In genomic region chr13:93992961-93993360, GRCm38 (mm10) we compare ENCODE assay signal across 22 mouse cellular contexts.
DNase-seq lines count a peak whose midpoint lies in the region; ATAC-seq and TF ChIP-seq lines count a peak whose summit lies in the region.
"Had no signal": no experiment of that assay in that cellular context is flagged by ENCODE, and none has a peak within 500 bp of the region (broad histone marks: within the 10 kb centered on the region; RNA-seq: fewer than 3 reads in every experiment).

No protein-coding gene starts in this region.

- H3K4me2 ChIP-seq in intestine, postnatal 0 days (replicated peaks; ENCODE audit: low read depth): no peak overlapping the region
- H3K4me2 ChIP-seq in intestine, embryonic 15.5 days (replicated peaks): no peak overlapping the region
- H3K4me2 ChIP-seq in heart, embryonic 12.5 days: no peak overlapping the region
- no peak overlapping the region for H3K4me2 ChIP-seq in kidney, embryonic 14.5 days (replicated peaks; ENCODE audit: low read depth, low read length)
- H3K4me2 ChIP-seq: embryonic facial prominence, embryonic 15.5 days; forebrain, embryonic 15.5 days; hindbrain, embryonic 13.5 days; liver, embryonic 12.5 days; neural tube, embryonic 15.5 days; stomach, embryonic 15.5 days had no signal

- no peaks in the 10 kb centered on the region for H3K4me1 ChIP-seq in intestine, postnatal 0 days (replicated peaks; ENCODE audit: control insufficient read depth, insufficient read depth, low read length)
- H3K4me1 ChIP-seq in intestine, embryonic 15.5 days (replicated peaks): 0 out of 2 replicates have a peak, but pooled peaks cover 3% of the 10 kb centered on the region
- no peaks in the 10 kb centered on the region; the same call in 1 of the 2 replicates for H3K4me1 ChIP-seq in embryonic fibroblast, embryonic 13.5 days (ENCODE audit: control insufficient read depth, insufficient read depth, low read length)
- H3K4me1 ChIP-seq in heart, embryonic 12.5 days (replicated peaks): peaks cover 33% of the 10 kb centered on the region
- no peaks in the 10 kb centered on the region for H3K4me1 ChIP-seq in kidney, embryonic 14.5 days (ENCODE audit: control insufficient read depth, insufficient read depth, low read length)
- H3K4me1 ChIP-seq: embryonic facial prominence, embryonic 15.5 days; forebrain, embryonic 15.5 days; stomach, embryonic 15.5 days had no signal

- H3K4me3 ChIP-seq in intestine, postnatal 0 days (ENCODE audit: low read depth, low read length): no peak overlapping the region
- no peak overlapping the region for H3K4me3 ChIP-seq in intestine, embryonic 15.5 days (replicated peaks)
- H3K4me3 ChIP-seq in embryonic fibroblast, embryonic 13.5 days (ENCODE audit: insufficient read depth, low read length): no peak overlapping the region
- H3K4me3 ChIP-seq in heart, embryonic 12.5 days: no peak overlapping the region
- no peak overlapping the region for H3K4me3 ChIP-seq in kidney, embryonic 14.5 days (ENCODE audit: low read length)
- H3K4me3 ChIP-seq: embryonic facial prominence, embryonic 15.5 days; forebrain, embryonic 15.5 days; hindbrain, embryonic 13.5 days; liver, embryonic 12.5 days; midbrain, embryonic 10.5 days; neural tube, embryonic 15.5 days; stomach, embryonic 15.5 days had no signal

- no peaks in the 10 kb centered on the region for H3K27me3 ChIP-seq in intestine, postnatal 0 days (replicated peaks; ENCODE audit: control insufficient read depth, insufficient read depth, low read length)
- H3K27me3 ChIP-seq in intestine, embryonic 15.5 days (replicated peaks): no peaks in the 10 kb centered on the region
- H3K27me3 ChIP-seq in heart, embryonic 12.5 days (replicated peaks): no peaks in the 10 kb centered on the region
- H3K27me3 ChIP-seq in kidney, embryonic 14.5 days (ENCODE audit: control insufficient read depth, insufficient read depth, low read length): no peaks in the 10 kb centered on the region
- H3K27me3 ChIP-seq: embryonic facial prominence, embryonic 15.5 days; forebrain, embryonic 15.5 days; hindbrain, embryonic 13.5 days; liver, embryonic 12.5 days; neural tube, embryonic 15.5 days; stomach, embryonic 15.5 days had no signal

- peak; percentile 77 for DNase-seq in lung, postnatal 10 days
- no peak for DNase-seq in B cell, adult 2 months
- DNase-seq in kidney, postnatal 10 days: no peak
- DNase-seq: adrenal gland, postnatal 14 days; cerebellum, adult 9-10 months; gastrocnemius, postnatal 10 days; kidney, adult 2 months; kidney, postnatal 14 days; thymus, postnatal 25 days had no signal

- no peak for ATAC-seq in intestine, postnatal 0 days
- no peak for ATAC-seq in intestine, embryonic 15.5 days
- no peak; the same call in 1 of the 2 replicates for ATAC-seq in heart, embryonic 12.5 days (ENCODE audit: insufficient number of reproducible peaks, low FRiP score)
- no peak for ATAC-seq in kidney, embryonic 14.5 days (ENCODE audit: low FRiP score, low TSS enrichment)
- ATAC-seq: forebrain, embryonic 15.5 days; liver, embryonic 12.5 days; midbrain, embryonic 16.5 days had no signal

- no peaks in the 10 kb centered on the region for H3K36me3 ChIP-seq in intestine, postnatal 0 days (ENCODE audit: control insufficient read depth, insufficient read depth)
- H3K36me3 ChIP-seq in intestine, embryonic 15.5 days: no peaks in the 10 kb centered on the region
- H3K36me3 ChIP-seq in heart, embryonic 12.5 days: no peaks in the 10 kb centered on the region
- no peaks in the 10 kb centered on the region for H3K36me3 ChIP-seq in kidney, embryonic 14.5 days (ENCODE audit: control insufficient read depth, insufficient read depth, low read length)
- H3K36me3 ChIP-seq: embryonic facial prominence, embryonic 15.5 days; forebrain, embryonic 15.5 days; hindbrain, embryonic 13.5 days; liver, embryonic 12.5 days; midbrain, embryonic 10.5 days; neural tube, embryonic 15.5 days; stomach, embryonic 15.5 days had no signal

- no peak for TF ChIP-seq POLR2A in embryonic fibroblast, embryonic 13.5 days (IDR thresholded peaks at IDR 0.05; ENCODE audit: low read depth, low read length)

- no peak overlapping the region for H3K9ac ChIP-seq in intestine, postnatal 0 days (ENCODE audit: low read depth, low read length)
- no peak overlapping the region for H3K9ac ChIP-seq in intestine, embryonic 15.5 days
- no peak overlapping the region for H3K9ac ChIP-seq in heart, embryonic 12.5 days
- no peak overlapping the region for H3K9ac ChIP-seq in kidney, embryonic 14.5 days (ENCODE audit: low read depth, low read length)
- H3K9ac ChIP-seq: embryonic facial prominence, embryonic 15.5 days; forebrain, embryonic 15.5 days; hindbrain, embryonic 13.5 days; liver, embryonic 12.5 days; neural tube, embryonic 15.5 days; stomach, embryonic 15.5 days had no signal

- TF ChIP-seq CTCF in intestine, postnatal 0 days (IDR thresholded peaks at IDR 0.05; ENCODE audit: low read depth): 0 out of 2 replicates have a peak, but pooled peaks have one; percentile 8
- TF ChIP-seq CTCF in embryonic fibroblast, embryonic 13.5 days (IDR thresholded peaks at IDR 0.05; ENCODE audit: borderline replicate concordance, insufficient read depth, low read length): no peak

- 71% methylated on average over 4 of the region's 4 CpGs for WGBS in intestine, postnatal 0 days
- WGBS in intestine, embryonic 15.5 days: 74% methylated on average over 4 of the region's 4 CpGs
- 41% methylated on average over 4 of the region's 4 CpGs for WGBS in heart, embryonic 12.5 days
- WGBS in kidney, embryonic 14.5 days: 80% methylated on average over 4 of the region's 4 CpGs

- H3K27ac ChIP-seq in intestine, postnatal 0 days (ENCODE audit: low read depth, low read length): no peak overlapping the region
- H3K27ac ChIP-seq in intestine, embryonic 15.5 days: no peak overlapping the region
- 0 out of 2 replicates have a peak overlapping the region, but pooled peaks have one; percentile 37 for H3K27ac ChIP-seq in embryonic fibroblast, embryonic 13.5 days (ENCODE audit: insufficient read depth, low read length)
- peak overlapping the region; percentile 4; the same call in 1 of the 2 replicates for H3K27ac ChIP-seq in heart, embryonic 12.5 days (ENCODE audit: poor library complexity, severe bottlenecking)
- H3K27ac ChIP-seq in kidney, embryonic 14.5 days (ENCODE audit: low read depth, low read length): no peak overlapping the region
- H3K27ac ChIP-seq: embryonic facial prominence, embryonic 15.5 days; forebrain, embryonic 15.5 days; hindbrain, embryonic 13.5 days; liver, embryonic 12.5 days; midbrain, embryonic 10.5 days; neural tube, embryonic 15.5 days; stomach, embryonic 15.5 days had no signal

- no peaks in the 10 kb centered on the region for H3K9me3 ChIP-seq in intestine, postnatal 0 days (ENCODE audit: control insufficient read depth)
- H3K9me3 ChIP-seq in intestine, embryonic 15.5 days: no peaks in the 10 kb centered on the region
- peaks cover 4% of the 10 kb centered on the region for H3K9me3 ChIP-seq in heart, embryonic 12.5 days (replicated peaks)
- H3K9me3 ChIP-seq in kidney, embryonic 14.5 days (ENCODE audit: control insufficient read depth, low read length): no peaks in the 10 kb centered on the region
- H3K9me3 ChIP-seq: embryonic facial prominence, embryonic 15.5 days; forebrain, embryonic 15.5 days; hindbrain, embryonic 13.5 days; liver, embryonic 12.5 days; neural tube, embryonic 15.5 days; stomach, embryonic 15.5 days had no signal

Comparison
In these comparisons a context has a peak if more than half of its experiments do, and no peak if none do; other contexts are left out.
1. H3K27ac ChIP-seq: peak in embryonic fibroblast, embryonic 13.5 days (single experiment) and heart, embryonic 12.5 days (single experiment); none in intestine, postnatal 0 days (single experiment), intestine, embryonic 15.5 days (single experiment) and kidney, embryonic 14.5 days (single experiment).